Mouse (Mus musculus) myocyte (in vitro differentiated cells): Measurements from ENCODE around the gene Slc25a39. TPM values are rescaled to one million over a fixed set of nuclear protein-coding genes. Genes with fewer than 3 reads are reported as not detected.

Experiments used
- H3K27me3 ChIP-seq: one replicate; pipeline ENCODE4 v1.6.1; 2011; ENCODE audit not compliant: control insufficient read depth, insufficient read depth, insufficient read length
- H3K36me3 ChIP-seq: one replicate; pipeline ENCODE4 v1.6.1; 2011; ENCODE audit not compliant: control insufficient read depth, insufficient read depth
- H3K4me2 ChIP-seq: one replicate; pipeline ENCODE4 v1.6.1; 2011; ENCODE audit warnings: low read depth, control low read depth
- H3K4me3 ChIP-seq: one replicate; pipeline ENCODE4 v1.5.1; 2011; ENCODE audit warnings: mild to moderate bottlenecking, control low read depth, moderate library complexity
- H3K79me2 ChIP-seq: one replicate; pipeline ENCODE4 v1.6.1; 2011; ENCODE audit not compliant: control insufficient read depth, insufficient read depth
- H3ac ChIP-seq: one replicate; pipeline ENCODE4 v1.6.1; 2011; ENCODE audit not compliant: control insufficient read depth, insufficient read length
- CEBPB ChIP-seq: IDR thresholded peaks from 2 replicates; pipeline ENCODE4 v1.6.1; 2011; ENCODE audit warnings: mild to moderate bottlenecking, moderate library complexity; ENCODE audit not compliant: poor library complexity, insufficient read depth, severe bottlenecking
- E2F4 ChIP-seq: IDR thresholded peaks from one replicate; pipeline ENCODE4 v1.6.1; 2011; ENCODE audit warnings: mild to moderate bottlenecking, control low read depth, moderate library complexity; ENCODE audit not compliant: insufficient read depth
- MAX ChIP-seq: IDR thresholded peaks from one replicate; pipeline ENCODE4 v1.6.1; 2011; ENCODE audit warnings: low read depth, mild to moderate bottlenecking, control low read depth
- MYOD1 ChIP-seq, 3 experiments: IDR thresholded peaks; one replicate each; pipeline ENCODE4 v1.6.1; 2011; ENCODE audit warnings: control low read depth in 2 of 3, low read depth in 2 of 3, mild to moderate bottlenecking in 2 of 3, moderate library complexity in 1 of 3; ENCODE audit not compliant: insufficient read length in 2 of 3, control insufficient read depth in 1 of 3
- MYOG ChIP-seq, 3 experiments: IDR thresholded peaks; one replicate each; pipeline ENCODE4 v1.6.1; 2011; ENCODE audit warnings: control low read depth in 2 of 3, low read depth in 2 of 3, mild to moderate bottlenecking in 2 of 3; ENCODE audit not compliant: insufficient read length in 2 of 3, control insufficient read depth in 1 of 3, insufficient read depth in 1 of 3
- POLR2A ChIP-seq: IDR thresholded peaks from one replicate; pipeline ENCODE4 v1.6.1; 2011; ENCODE audit warnings: low read depth, mild to moderate bottlenecking, control low read depth, moderate library complexity; ENCODE audit not compliant: insufficient read length
- POLR2AphosphoS2 ChIP-seq: IDR thresholded peaks from one replicate; pipeline ENCODE4 v1.6.1; 2011; ENCODE audit warnings: low read depth, control low read depth; ENCODE audit not compliant: insufficient read length
- REST ChIP-seq: IDR thresholded peaks from one replicate; pipeline ENCODE4 v1.6.1; 2011; ENCODE audit warnings: mild to moderate bottlenecking, control low read depth, moderate library complexity; ENCODE audit not compliant: insufficient read depth, insufficient read length
- SRF ChIP-seq: IDR thresholded peaks from one replicate; pipeline ENCODE4 v1.6.1; 2011; ENCODE audit warnings: low read depth; ENCODE audit not compliant: control insufficient read depth, insufficient read length
- TCF12 ChIP-seq: IDR thresholded peaks from one replicate; pipeline ENCODE4 v1.6.1; 2011; ENCODE audit warnings: mild to moderate bottlenecking, control low read depth; ENCODE audit not compliant: poor library complexity, insufficient read depth, severe bottlenecking
- TCF3 ChIP-seq: IDR thresholded peaks from one replicate; pipeline ENCODE4 v1.6.1; 2011; ENCODE audit warnings: low read depth, control low read depth; ENCODE audit not compliant: insufficient read length
- USF1 ChIP-seq: IDR thresholded peaks from one replicate; pipeline ENCODE4 v1.6.1; 2011; ENCODE audit warnings: low read depth, mild to moderate bottlenecking, control low read depth, moderate library complexity
- polyA plus RNA-seq: library from polyadenylated mRNA; unstranded; fragments of >200 nt; fragmentation: generic; extraction: Trizol; gene quantifications from one replicate; pipeline ENCODE4 v1.2.1, GENCODE M21; 2012; ENCODE audit warnings: missing spikeins

Slc25a39 gene
- polyA plus RNA-seq, 1 experiment: 274 TPM

- no peaks in the 10 kb centered on the region for H3K79me2 ChIP-seq
- peak overlapping the region; percentile 31 for H3K4me2 ChIP-seq
- H3K36me3 ChIP-seq: no peaks in the 10 kb centered on the region
- TF ChIP-seq SRF (no peak), MYOG (IDR thresholded peaks at IDR 0.05; ENCODE audit: control insufficient read depth in 1 of 3, insufficient read depth in 1 of 3, insufficient read length in 2 of 3, low read depth in 2 of 3) (peak in 2 of 3 experiments; percentile 49 to 60), MYOD1 (IDR thresholded peaks at IDR 0.05; ENCODE audit: control insufficient read depth in 1 of 3, insufficient read length in 2 of 3, low read depth in 2 of 3) (peak in 2 of 3 experiments; percentile 25 to 67), USF1 (peak; percentile 73)
- no peaks in the 10 kb centered on the region for H3K27me3 ChIP-seq
- no peak overlapping the region for H3ac ChIP-seq
- no peak overlapping the region for H3K4me3 ChIP-seq
Observed at GRCm38 (mm10) chr11:102383365-102384136, 24.2 kb downstream of the Slc25a39 start.

GRCm38 (mm10) chr11:102382794-102383193 lies 25.0 kb downstream of the Slc25a39 start:
- Histone ChIP-seq H3K79me2 (no peaks in the 10 kb centered on the region), H3K4me3 (no peak overlapping the region), H3K27me3 (no peaks in the 10 kb centered on the region), H3ac (no peak overlapping the region), H3K36me3 (no peaks in the 10 kb centered on the region), H3K4me2 (no peak overlapping the region)
- TF ChIP-seq MYOD1 (IDR thresholded peaks at IDR 0.05; ENCODE audit: control insufficient read depth in 1 of 3, insufficient read length in 2 of 3, low read depth in 2 of 3) (no peak), POLR2AphosphoS2 (no peak), CEBPB (no peak), MYOG (IDR thresholded peaks at IDR 0.05; ENCODE audit: control insufficient read depth in 1 of 3, insufficient read depth in 1 of 3, insufficient read length in 2 of 3, low read depth in 2 of 3) (no peak), TCF3 (no peak), MAX (no peak), REST (no peak)

GRCm38 (mm10) chr11:102381341-102382100 lies 26.2 kb downstream of the Slc25a39 start:
- TF ChIP-seq MYOD1 (IDR thresholded peaks at IDR 0.05; ENCODE audit: control insufficient read depth in 1 of 3, insufficient read length in 2 of 3, low read depth in 2 of 3): no peak
- no peak for TF ChIP-seq REST
- no peak for TF ChIP-seq TCF3
- no peak for TF ChIP-seq POLR2A
- TF ChIP-seq SRF: no peak
- no peak for TF ChIP-seq TCF12
- no peak for TF ChIP-seq USF1
- no peak for TF ChIP-seq CEBPB
- TF ChIP-seq POLR2AphosphoS2: no peak
- TF ChIP-seq MAX: no peak
- no peak for TF ChIP-seq MYOG (IDR thresholded peaks at IDR 0.05; ENCODE audit: control insufficient read depth in 1 of 3, insufficient read depth in 1 of 3, insufficient read length in 2 of 3, low read depth in 2 of 3)
- no peak for TF ChIP-seq E2F4
- Histone ChIP-seq H3K79me2 (no peaks in the 10 kb centered on the region), H3K4me2 (no peak overlapping the region)

GRCm38 (mm10) chr11:102380091-102380490 lies 27.7 kb downstream of the Slc25a39 start:
- TF ChIP-seq MYOG (IDR thresholded peaks at IDR 0.05; ENCODE audit: control insufficient read depth in 1 of 3, insufficient read depth in 1 of 3, insufficient read length in 2 of 3, low read depth in 2 of 3) (no peak), MYOD1 (IDR thresholded peaks at IDR 0.05; ENCODE audit: control insufficient read depth in 1 of 3, insufficient read length in 2 of 3, low read depth in 2 of 3) (no peak)
- H3K79me2 ChIP-seq: no peaks in the 10 kb centered on the region
- no peak overlapping the region for H3K4me2 ChIP-seq
- no peak overlapping the region for H3K4me3 ChIP-seq
- H3K27me3 ChIP-seq: no peaks in the 10 kb centered on the region
- no peak overlapping the region for H3ac ChIP-seq
- H3K36me3 ChIP-seq: no peaks in the 10 kb centered on the region

More at GRCm38 (mm10) chr11:102381341-102382100, 26.2 kb downstream of the Slc25a39 start:
- H3K36me3 ChIP-seq: no peaks in the 10 kb centered on the region
- H3K4me3 ChIP-seq: no peak overlapping the region
- no peak overlapping the region for H3ac ChIP-seq
- no peaks in the 10 kb centered on the region for H3K27me3 ChIP-seq

GRCm38 (mm10) chr11:102377186-102377585 lies 30.6 kb downstream of the Slc25a39 start:
- Histone ChIP-seq H3K4me2 (no peak overlapping the region), H3ac (no peak overlapping the region), H3K79me2 (no peaks in the 10 kb centered on the region), H3K27me3 (no peaks in the 10 kb centered on the region), H3K36me3 (no peaks in the 10 kb centered on the region), H3K4me3 (no peak overlapping the region)
- TF ChIP-seq MAX (no peak), USF1 (no peak), REST (no peak), E2F4 (no peak), CEBPB (no peak), TCF3 (no peak), POLR2A (no peak), POLR2AphosphoS2 (no peak), MYOD1 (IDR thresholded peaks at IDR 0.05; ENCODE audit: control insufficient read depth in 1 of 3, insufficient read length in 2 of 3, low read depth in 2 of 3) (no peak)
